In the genomic region with DNA sequence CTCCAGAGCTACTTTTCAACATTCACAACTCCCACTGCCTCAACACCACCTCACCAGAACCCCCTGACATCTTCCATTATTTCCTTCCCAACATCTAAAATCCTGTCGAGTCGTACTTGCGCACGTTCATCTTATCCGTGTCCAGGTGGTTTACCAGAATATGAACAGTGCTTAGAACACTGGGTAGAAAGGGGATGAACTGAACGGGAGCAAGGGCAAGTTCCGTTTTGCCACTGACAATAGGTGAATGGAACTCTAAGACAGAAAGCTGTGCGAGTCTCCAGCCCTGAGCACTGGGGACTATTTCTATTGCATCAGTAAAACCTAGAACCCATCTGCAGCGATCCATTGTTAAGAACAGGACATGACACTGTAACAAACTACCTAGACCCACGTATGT, we compare ENCODE assay signal across 8 mouse cellular contexts. TPM values are rescaled to one million over a fixed set of nuclear protein-coding genes. Genes with fewer than 3 reads are reported as not detected.
DNase-seq lines count a peak whose midpoint lies in the region; ATAC-seq and TF ChIP-seq lines count a peak whose summit lies in the region.

No protein-coding gene starts in this region.

- no peak for DNase-seq in kidney, postnatal 14 days
- no peak for DNase-seq in hindbrain, embryonic 14.5 days (ENCODE audit: low spot score)
- DNase-seq in midbrain, postnatal 0 days (ENCODE audit: low spot score): no peak
- no peak for DNase-seq in layer of hippocampus, adult 18-20 months (ENCODE audit: low spot score in 2 of 2)
- DNase-seq in left cerebral cortex, adult 11 months (ENCODE audit: low spot score): no peak
- DNase-seq in cerebellum, adult 11 months: no peak

- H3K27me3 ChIP-seq in kidney, embryonic 15.5 days: no peaks in the 10 kb centered on the region
- no peaks in the 10 kb centered on the region for H3K27me3 ChIP-seq in hindbrain, embryonic 14.5 days (ENCODE audit: control insufficient read depth, insufficient read depth, low read length)
- no peaks in the 10 kb centered on the region for H3K27me3 ChIP-seq in midbrain, postnatal 0 days (ENCODE audit: insufficient read depth, low read length)

- peak overlapping the region; percentile 71 for H3K4me2 ChIP-seq in kidney, embryonic 15.5 days
- peak overlapping the region; percentile 82 for H3K4me2 ChIP-seq in hindbrain, embryonic 14.5 days (replicated peaks)
- H3K4me2 ChIP-seq in midbrain, postnatal 0 days (ENCODE audit: low read depth, low read length, poor library complexity, severe bottlenecking): peak overlapping the region; percentile 79

- peak overlapping the region; percentile 91 for H3K9ac ChIP-seq in kidney, embryonic 15.5 days
- H3K9ac ChIP-seq in hindbrain, embryonic 14.5 days: peak overlapping the region; percentile 81
- H3K9ac ChIP-seq in midbrain, postnatal 0 days (replicated peaks; ENCODE audit: low read length, poor library complexity, severe bottlenecking): peak overlapping the region; percentile 99

- TF ChIP-seq CTCF in bone marrow macrophage, adult 2 months (IDR thresholded peaks at IDR 0.05; ENCODE audit: low read depth, low read length): no peak
- no peak for TF ChIP-seq CTCF in midbrain, postnatal 0 days (IDR thresholded peaks at IDR 0.05)

- H3K4me3 ChIP-seq in kidney, embryonic 15.5 days (replicated peaks): peak overlapping the region; percentile 97
- peak overlapping the region; percentile 87 for H3K4me3 ChIP-seq in bone marrow macrophage, adult 2 months (ENCODE audit: insufficient read depth, low read length)
- H3K4me3 ChIP-seq in hindbrain, embryonic 14.5 days (replicated peaks; ENCODE audit: low read length): peak overlapping the region; percentile 84
- peak overlapping the region; percentile 93 for H3K4me3 ChIP-seq in midbrain, postnatal 0 days (ENCODE audit: low read depth, low read length)

- no peak for TF ChIP-seq POLR2A in bone marrow macrophage, adult 2 months (IDR thresholded peaks at IDR 0.05; ENCODE audit: borderline replicate concordance, low read depth, low read length)

- ATAC-seq in kidney, embryonic 15.5 days (replicated peaks; ENCODE audit: low FRiP score): no peak
- ATAC-seq in hindbrain, embryonic 14.5 days (ENCODE audit: low FRiP score): no peak
- ATAC-seq in midbrain, postnatal 0 days (ENCODE audit: low FRiP score): no peak

- H3K27ac ChIP-seq in kidney, embryonic 15.5 days: no peak overlapping the region
- H3K27ac ChIP-seq in bone marrow macrophage, adult 2 months (ENCODE audit: insufficient read depth, low read depth, low read length): no peak overlapping the region
- H3K27ac ChIP-seq in hindbrain, embryonic 14.5 days: peak overlapping the region; percentile 91; the same call in 1 of the 2 replicates
- H3K27ac ChIP-seq in midbrain, postnatal 0 days (ENCODE audit: low read depth, low read length): peak overlapping the region; percentile 86

- H3K4me1 ChIP-seq in kidney, embryonic 15.5 days: peaks cover 21% of the 10 kb centered on the region
- H3K4me1 ChIP-seq in bone marrow macrophage, adult 2 months (ENCODE audit: control insufficient read depth, insufficient read depth, low read length): peaks cover 17% of the 10 kb centered on the region
- peaks cover 18% of the 10 kb centered on the region for H3K4me1 ChIP-seq in hindbrain, embryonic 14.5 days (replicated peaks; ENCODE audit: control insufficient read depth, insufficient read depth, low read length)
- peaks cover 9% of the 10 kb centered on the region for H3K4me1 ChIP-seq in midbrain, postnatal 0 days (ENCODE audit: insufficient read depth, low read length)

- no peaks in the 10 kb centered on the region for H3K9me3 ChIP-seq in kidney, embryonic 15.5 days (replicated peaks)
- no peaks in the 10 kb centered on the region for H3K9me3 ChIP-seq in hindbrain, embryonic 14.5 days (ENCODE audit: control insufficient read depth, low read length)
- no peaks in the 10 kb centered on the region for H3K9me3 ChIP-seq in midbrain, postnatal 0 days (ENCODE audit: low read length)

- WGBS in kidney, embryonic 15.5 days: 25% methylated on average over 10 of the region's 10 CpGs
- 36% methylated on average over 10 of the region's 10 CpGs for WGBS in hindbrain, embryonic 14.5 days
- 28% methylated on average over 10 of the region's 10 CpGs for WGBS in midbrain, postnatal 0 days

- no peaks in the 10 kb centered on the region for H3K36me3 ChIP-seq in kidney, embryonic 15.5 days
- H3K36me3 ChIP-seq in hindbrain, embryonic 14.5 days (replicated peaks; ENCODE audit: control insufficient read depth, insufficient read depth): no peaks in the 10 kb centered on the region
- H3K36me3 ChIP-seq in midbrain, postnatal 0 days (ENCODE audit: insufficient read depth, low read length): no peaks in the 10 kb centered on the region

RNA-seq across cellular contexts. Expression of a gene that starts 0.7 kb away (rescaled TPM):
- polyA plus RNA-seq in kidney, embryonic 15.5 days (2015; fragmentation: Nextera tagmentation; extraction: Ambion mirVana): 18.2 and 19.9 TPM in 2 replicates
- polyA plus RNA-seq in bone marrow macrophage, adult 2 months (2012; ENCODE audit: insufficient read depth, insufficient read length, missing spikeins): 19.8 and 22.7 TPM in 2 replicates
- polyA plus RNA-seq in hindbrain, embryonic 14.5 days (2014; fragmentation: Nextera tagmentation; extraction: Ambion mirVana): 47.9 and 51.8 TPM in 2 replicates
- total RNA-seq in midbrain, postnatal 0 days (2014; rRNA removed): 77.4 and 88.7 TPM in 2 replicates
- polyA plus RNA-seq in midbrain, postnatal 0 days (2015; fragmentation: Nextera tagmentation; extraction: Ambion mirVana): 23.5 and 25.4 TPM in 2 replicates
- 10 to 100 TPM; 58.9 to 59.8 TPM for total RNA-seq in layer of hippocampus, adult 18-20 months (2021)

Comparison
In these comparisons a context has a peak if more than half of its experiments do, and no peak if none do; other contexts are left out.
1. H3K27ac ChIP-seq: peak in hindbrain, embryonic 14.5 days (single experiment) and midbrain, postnatal 0 days (single experiment); none in kidney, embryonic 15.5 days (single experiment) and bone marrow macrophage, adult 2 months (single experiment).
2. Peak in every context shown above with its lines, with median percentiles within 50 percentile points of each other: H3K4me2 ChIP-seq, H3K4me3 ChIP-seq and H3K9ac ChIP-seq.